Mouse (Mus musculus): ENCODE measurements around the gene Pigu. TPM values are rescaled to one million over a fixed set of nuclear protein-coding genes. Genes with fewer than 3 reads are reported as not detected.
A peak's percentile ranks its signal among the peaks of the same experiment; 100 is the strongest.

Gene Pigu
- 55.9 and 56.3 TPM in 2 replicates for polyA plus RNA-seq (2014; fragmentation: Nextera tagmentation; extraction: Ambion mirVana)

- H3K9me3 ChIP-seq (ENCODE audit: control insufficient read depth, low read length), result no peaks in the 10 kb centered on the region
Observed at GRCm38 (mm10) chr2:155356971-155357591, at the start of gene Pigu. TSS of gene Pigu (minus strand) at chr2:155357430.

GRCm38 (mm10) chr2:155404635-155405034 lies 47.4 kb upstream of the Pigu start:
- no peaks in the 10 kb centered on the region for H3K27me3 ChIP-seq (ENCODE audit: control insufficient read depth, insufficient read depth, low read length)
- no peak overlapping the region for H3K4me2 ChIP-seq (ENCODE audit: low read depth, low read length, severe bottlenecking)
- no peaks in the 10 kb centered on the region for H3K4me1 ChIP-seq (replicated peaks; ENCODE audit: control insufficient read depth, insufficient read depth, low read length)
- no peak overlapping the region for H3K9ac ChIP-seq (ENCODE audit: low read length)
- no peak overlapping the region for H3K4me3 ChIP-seq (ENCODE audit: low read depth, low read length)
- peaks cover 3% of the 10 kb centered on the region for H3K36me3 ChIP-seq (ENCODE audit: control insufficient read depth, insufficient read depth, low read length)
- WGBS, result 95% methylated on average over 1 of the region's 1 CpGs
- ATAC-seq (replicated peaks; ENCODE audit: low FRiP score) (no peak), DNase-seq (ENCODE audit: low spot score) (no peak)
- no peaks in the 10 kb centered on the region for H3K9me3 ChIP-seq (ENCODE audit: control insufficient read depth, low read length)
- H3K27ac ChIP-seq (ENCODE audit: low read depth, low read length), result no peak overlapping the region

More at GRCm38 (mm10) chr2:155356971-155357591, at the start of gene Pigu:
- Histone ChIP-seq H3K4me2 (ENCODE audit: low read depth, low read length, severe bottlenecking) (peak within 1 kb of the TSS; percentile 71), H3K27ac (ENCODE audit: low read depth, low read length) (no peak within 1 kb of the TSS; the same call in 1 of the 2 replicates), H3K27me3 (ENCODE audit: control insufficient read depth, insufficient read depth, low read length) (no peaks in the 10 kb centered on the region), H3K4me1 (replicated peaks; ENCODE audit: control insufficient read depth, insufficient read depth, low read length) (no peaks in the 10 kb centered on the region), H3K4me3 (ENCODE audit: low read depth, low read length) (peak within 1 kb of the TSS; percentile 70), H3K9ac (ENCODE audit: low read length) (peak within 1 kb of the TSS; percentile 78), H3K36me3 (ENCODE audit: control insufficient read depth, insufficient read depth, low read length) (no peaks in the 10 kb centered on the region)
- under 1% methylated on average over 38 of the region's 38 CpGs for WGBS
- DNase-seq (ENCODE audit: low spot score), result peak; percentile 92
- peak; percentile 98 for ATAC-seq (replicated peaks; ENCODE audit: low FRiP score)

GRCm38 (mm10) chr2:155401926-155402325 lies 44.7 kb upstream of the Pigu start:
- no peak overlapping the region for H3K4me3 ChIP-seq (ENCODE audit: low read depth, low read length)
- WGBS, result 96% methylated on average over 4 of the region's 4 CpGs
- ATAC-seq (replicated peaks; ENCODE audit: low FRiP score) (no peak), DNase-seq (ENCODE audit: low spot score) (no peak)
- no peak overlapping the region for H3K27ac ChIP-seq (ENCODE audit: low read depth, low read length)
- no peaks in the 10 kb centered on the region; the same call in 1 of the 2 replicates for H3K36me3 ChIP-seq (ENCODE audit: control insufficient read depth, insufficient read depth, low read length)
- no peaks in the 10 kb centered on the region for H3K27me3 ChIP-seq (ENCODE audit: control insufficient read depth, insufficient read depth, low read length)
- no peaks in the 10 kb centered on the region for H3K9me3 ChIP-seq (ENCODE audit: control insufficient read depth, low read length)
- no peaks in the 10 kb centered on the region for H3K4me1 ChIP-seq (replicated peaks; ENCODE audit: control insufficient read depth, insufficient read depth, low read length)
- no peak overlapping the region for H3K4me2 ChIP-seq (ENCODE audit: low read depth, low read length, severe bottlenecking)
- H3K9ac ChIP-seq (ENCODE audit: low read length), result no peak overlapping the region

GRCm38 (mm10) chr2:155400276-155400675 lies 43.0 kb upstream of the Pigu start:
- Histone ChIP-seq H3K9ac (ENCODE audit: low read length) (no peak overlapping the region), H3K27me3 (ENCODE audit: control insufficient read depth, insufficient read depth, low read length) (no peaks in the 10 kb centered on the region)
- ATAC-seq (replicated peaks; ENCODE audit: low FRiP score), result no peak

GRCm38 (mm10) chr2:155394586-155394985 lies 37.4 kb upstream of the Pigu start:
- Histone ChIP-seq H3K4me3 (ENCODE audit: low read depth, low read length) (no peak overlapping the region), H3K4me1 (replicated peaks; ENCODE audit: control insufficient read depth, insufficient read depth, low read length) (no peaks in the 10 kb centered on the region), H3K27ac (ENCODE audit: low read depth, low read length) (no peak overlapping the region), H3K4me2 (ENCODE audit: low read depth, low read length, severe bottlenecking) (no peak overlapping the region), H3K9me3 (ENCODE audit: control insufficient read depth, low read length) (no peaks in the 10 kb centered on the region), H3K27me3 (ENCODE audit: control insufficient read depth, insufficient read depth, low read length) (no peaks in the 10 kb centered on the region), H3K36me3 (ENCODE audit: control insufficient read depth, insufficient read depth, low read length) (peaks cover 2% of the 10 kb centered on the region; the same call in 1 of the 2 replicates), H3K9ac (ENCODE audit: low read length) (no peak overlapping the region)
- WGBS, result 82% methylated on average over 5 of the region's 5 CpGs
- DNase-seq (ENCODE audit: low spot score) (no peak), ATAC-seq (replicated peaks; ENCODE audit: low FRiP score) (no peak)

More at GRCm38 (mm10) chr2:155400276-155400675, 43.0 kb upstream of the Pigu start:
- Histone ChIP-seq H3K4me3 (ENCODE audit: low read depth, low read length) (no peak overlapping the region), H3K4me2 (ENCODE audit: low read depth, low read length, severe bottlenecking) (no peak overlapping the region), H3K27ac (ENCODE audit: low read depth, low read length) (no peak overlapping the region), H3K4me1 (replicated peaks; ENCODE audit: control insufficient read depth, insufficient read depth, low read length) (no peaks in the 10 kb centered on the region), H3K9me3 (ENCODE audit: control insufficient read depth, low read length) (no peaks in the 10 kb centered on the region), H3K36me3 (ENCODE audit: control insufficient read depth, insufficient read depth, low read length) (peaks cover 2% of the 10 kb centered on the region; the same call in 1 of the 2 replicates)
- no peak for DNase-seq (ENCODE audit: low spot score)

GRCm38 (mm10) chr2:155388573-155388972 lies 31.3 kb upstream of the Pigu start:
- no peak overlapping the region for H3K9ac ChIP-seq (ENCODE audit: low read length)
- no peaks in the 10 kb centered on the region for H3K27me3 ChIP-seq (ENCODE audit: control insufficient read depth, insufficient read depth, low read length)
- H3K9me3 ChIP-seq (ENCODE audit: control insufficient read depth, low read length), result no peaks in the 10 kb centered on the region
- 100% methylated on average over 2 of the region's 2 CpGs for WGBS
- H3K4me3 ChIP-seq (ENCODE audit: low read depth, low read length), result no peak overlapping the region
- peaks cover 2% of the 10 kb centered on the region; the same call in 1 of the 2 replicates for H3K36me3 ChIP-seq (ENCODE audit: control insufficient read depth, insufficient read depth, low read length)
- no peak overlapping the region for H3K27ac ChIP-seq (ENCODE audit: low read depth, low read length)
- DNase-seq (ENCODE audit: low spot score) (no peak), ATAC-seq (replicated peaks; ENCODE audit: low FRiP score) (no peak)
- no peak overlapping the region for H3K4me2 ChIP-seq (ENCODE audit: low read depth, low read length, severe bottlenecking)
- peaks cover 6% of the 10 kb centered on the region for H3K4me1 ChIP-seq (replicated peaks; ENCODE audit: control insufficient read depth, insufficient read depth, low read length)

- ATAC-seq (replicated peaks; ENCODE audit: low FRiP score) (no peak), DNase-seq (ENCODE audit: low spot score) (no peak)
- no peaks in the 10 kb centered on the region for H3K27me3 ChIP-seq (ENCODE audit: control insufficient read depth, insufficient read depth, low read length)
- no peak overlapping the region for H3K4me2 ChIP-seq (ENCODE audit: low read depth, low read length, severe bottlenecking)
- 0 out of 2 replicates have a peak overlapping the region, but pooled peaks have one; percentile 33 for H3K9ac ChIP-seq (ENCODE audit: low read length)
- WGBS, result 47% methylated on average over 4 of the region's 4 CpGs
- peaks cover 6% of the 10 kb centered on the region for H3K4me1 ChIP-seq (replicated peaks; ENCODE audit: control insufficient read depth, insufficient read depth, low read length)
- peaks cover 2% of the 10 kb centered on the region; the same call in 1 of the 2 replicates for H3K36me3 ChIP-seq (ENCODE audit: control insufficient read depth, insufficient read depth, low read length)
- H3K9me3 ChIP-seq (ENCODE audit: control insufficient read depth, low read length), result no peaks in the 10 kb centered on the region
- no peak overlapping the region for H3K4me3 ChIP-seq (ENCODE audit: low read depth, low read length)
- H3K27ac ChIP-seq (ENCODE audit: low read depth, low read length), result no peak overlapping the region
Observed at GRCm38 (mm10) chr2:155387052-155387451, 29.8 kb upstream of the Pigu start.

GRCm38 (mm10) chr2:155386534-155386899 lies 29.3 kb upstream of the Pigu start:
- Histone ChIP-seq H3K27ac (ENCODE audit: low read depth, low read length) (no peak overlapping the region), H3K36me3 (ENCODE audit: control insufficient read depth, insufficient read depth, low read length) (peaks cover 2% of the 10 kb centered on the region; the same call in 1 of the 2 replicates), H3K27me3 (ENCODE audit: control insufficient read depth, insufficient read depth, low read length) (no peaks in the 10 kb centered on the region), H3K4me2 (ENCODE audit: low read depth, low read length, severe bottlenecking) (no peak overlapping the region), H3K4me1 (replicated peaks; ENCODE audit: control insufficient read depth, insufficient read depth, low read length) (peaks cover 6% of the 10 kb centered on the region), H3K9ac (ENCODE audit: low read length) (peak overlapping the region; percentile 33), H3K4me3 (ENCODE audit: low read depth, low read length) (no peak overlapping the region), H3K9me3 (ENCODE audit: control insufficient read depth, low read length) (no peaks in the 10 kb centered on the region)
- ATAC-seq (replicated peaks; ENCODE audit: low FRiP score) (no peak), DNase-seq (ENCODE audit: low spot score) (peak; percentile 50)
- WGBS, result 12% methylated on average over 27 of the region's 27 CpGs

Data from forebrain, embryonic 11.5 days (tissue).